Mouse (Mus musculus) brain, embryonic 14.5 days (tissue): ENCODE data around the gene Gm4177.
"Not testable (repeated sequence)": the region's sequence is repeated elsewhere in the genome, so short reads cannot be mapped to it uniquely, and the experiment has no call there.

Experiments used
- CTCF ChIP-seq: fragments of 200-500 bp; IDR thresholded peaks from 2 replicates; pipeline ENCODE4 v1.5.1; 2012; ENCODE audit warnings: inconsistent platforms, mild to moderate bottlenecking, moderate library complexity, borderline replicate concordance; ENCODE audit not compliant: insufficient read depth, insufficient read length; ENCODE audit errors: extremely low read depth
- POLR2A ChIP-seq: fragments of 200-500 bp; IDR thresholded peaks from 2 replicates; pipeline ENCODE4 v1.6.1; 2012; ENCODE audit warnings: mild to moderate bottlenecking, inconsistent platforms, borderline replicate concordance; ENCODE audit not compliant: poor library complexity, insufficient read depth, insufficient read length, severe bottlenecking; ENCODE audit errors: extremely low read depth

GRCm38 (mm10) chr7:21796628-21797027 lies at the start of gene Gm4177:
- not testable (repeated sequence) for TF ChIP-seq POLR2A, CTCF
